Mouse (Mus musculus): ENCODE measurements at regions not wholly inside any gene's neighbourhood (a gene's known extent, or its start where the extent isn't known, plus 50 kb on each side); places are given as distances from the start of the nearest gene placed in this dataset.

- TF ChIP-seq CTCF (IDR thresholded peaks at IDR 0.05; ENCODE audit: insufficient read depth, low read length) (no peak), POLR2A (IDR thresholded peaks at IDR 0.05; ENCODE audit: borderline replicate concordance, extremely low read depth, low read depth, low read length) (no peak)
Measured at GRCm38 (mm10) chrX:50580200-50580599, 151.9 kb upstream of the Olfr1324 start.
